Mouse (Mus musculus) embryonic facial prominence, embryonic 15.5 days (tissue): ENCODE data around the gene Plscr4. TPM values are rescaled to one million over a fixed set of nuclear protein-coding genes. Genes with fewer than 3 reads are reported as not detected.

Experiments used
- ATAC-seq: fragments of 200-750 bp; cut with Nextera tagmentation; 2 replicates; pipeline ENCODE4 v1.8.0; 2017; ENCODE audit warnings: low read depth, moderate TSS enrichment; ENCODE audit not compliant: insufficient number of reproducible peaks, low FRiP score, low TSS enrichment
- H3K27ac ChIP-seq: fragments of 300-500 bp; sonication (generic); replicated peaks from 2 replicates; pipeline ENCODE4 v1.5.1; 2015; ENCODE audit warnings: mild to moderate bottlenecking, inconsistent platforms
- H3K27me3 ChIP-seq: fragments of 300-500 bp; sonication (generic); 2 replicates; pipeline ENCODE4 v1.6.1; 2015; ENCODE audit warnings: inconsistent platforms
- H3K36me3 ChIP-seq: fragments of 300-500 bp; sonication (generic); 2 replicates; pipeline ENCODE4 v1.6.1; 2015; ENCODE audit warnings: mild to moderate bottlenecking, inconsistent platforms
- H3K4me1 ChIP-seq: fragments of 300-500 bp; sonication (generic); 2 replicates; pipeline ENCODE4 v1.6.1; 2015; ENCODE audit warnings: inconsistent platforms
- H3K4me2 ChIP-seq: fragments of 300-500 bp; sonication (generic); replicated peaks from 2 replicates; pipeline ENCODE4 v1.6.1; 2015; ENCODE audit warnings: mild to moderate bottlenecking, inconsistent platforms
- H3K4me3 ChIP-seq: fragments of 300-500 bp; sonication (generic); replicated peaks from 2 replicates; pipeline ENCODE4 v1.5.1; 2015; ENCODE audit warnings: mild to moderate bottlenecking, inconsistent platforms
- H3K9ac ChIP-seq: fragments of 300-500 bp; sonication (generic); 2 replicates; pipeline ENCODE4 v1.6.1; 2015; ENCODE audit warnings: inconsistent platforms
- H3K9me3 ChIP-seq: fragments of 300-500 bp; sonication (generic); replicated peaks from 2 replicates; pipeline ENCODE4 v1.6.1; 2016; ENCODE audit warnings: inconsistent platforms
- WGBS: fragments of 180-500 bp; shearing (Covaris S2); methylation state at CpG from one replicate; pipeline ENCODE4 v1.1.7; 2015; 5-methylcytosine and 5-hydroxymethylcytosine counted together
- polyA plus RNA-seq: library from polyadenylated mRNA; unstranded; fragments of >200 nt; fragmentation: Nextera tagmentation; extraction: Ambion mirVana; gene quantifications from 2 replicates; pipeline ENCODE4 v1.2.1, GENCODE M21; 2015

The Plscr4 gene
- 6.4 and 7.5 TPM in 2 replicates for polyA plus RNA-seq

DNA sequence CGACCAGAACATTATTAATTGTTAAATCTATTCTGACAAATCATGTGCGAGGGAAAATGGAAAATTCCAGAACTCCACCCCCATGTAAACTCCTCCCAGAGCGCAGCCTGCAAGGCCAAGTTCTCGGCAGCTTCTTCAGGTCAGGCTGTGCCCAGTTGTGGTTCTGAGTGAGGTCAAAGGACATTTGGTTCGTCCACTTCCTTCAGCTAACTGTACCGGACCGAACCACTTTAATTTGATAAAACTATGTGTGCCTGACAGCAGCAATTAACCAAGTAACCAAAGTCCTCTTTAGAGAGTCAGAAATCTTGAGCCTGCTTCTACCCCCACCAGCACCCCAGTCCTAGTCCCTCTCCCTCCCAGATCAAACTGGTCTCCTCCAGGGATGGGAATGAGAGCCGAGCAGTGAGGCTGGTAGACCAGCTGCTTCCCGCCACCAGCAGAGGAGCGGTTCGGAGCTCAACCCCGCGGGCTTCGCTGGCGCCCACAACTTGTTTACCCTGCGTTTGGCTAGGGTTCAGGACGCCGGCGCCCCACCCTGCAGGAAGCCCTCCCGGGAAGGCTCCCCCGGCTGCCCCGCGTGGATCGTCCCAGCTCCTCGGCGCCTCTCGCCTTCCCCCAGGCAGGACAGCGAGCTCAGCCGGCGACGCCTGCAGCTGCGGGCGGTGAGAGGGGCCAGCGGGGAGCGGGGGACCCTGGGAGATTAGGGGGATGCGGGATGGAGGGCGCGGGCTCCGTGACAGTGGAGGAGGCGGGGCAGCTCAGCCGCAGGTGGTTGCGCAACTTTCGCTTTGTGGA, at the start of gene Plscr4:
TSS of gene Plscr4 (plus strand) at position 113 of the 798 bp plus-strand sequence.
- 7% methylated on average over 43 of the region's 43 CpGs for WGBS
- peak; percentile 82 for ATAC-seq
- H3K27ac ChIP-seq: 0 out of 2 replicates have a peak within 1 kb of the TSS, but pooled peaks have one; percentile 31

DNA sequence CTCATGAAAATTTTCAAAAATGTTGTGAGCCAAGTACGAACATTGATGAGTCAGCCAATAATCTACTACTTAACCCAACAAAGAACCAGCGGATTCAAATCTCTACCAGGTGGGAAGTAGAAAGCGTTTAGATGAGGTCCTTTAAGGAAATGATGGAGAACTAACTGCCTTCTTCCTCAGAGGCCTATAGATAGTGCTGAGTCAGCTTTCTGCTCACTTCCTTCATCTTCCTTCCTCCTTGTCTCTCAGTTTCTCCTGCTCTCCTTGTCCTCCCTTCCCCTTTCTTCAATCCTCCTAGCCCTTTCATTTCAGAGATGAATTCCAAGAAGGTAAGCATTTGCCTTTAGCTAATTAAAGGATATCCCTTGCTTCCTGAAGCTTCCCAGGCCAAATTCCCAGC, 46.9 kb upstream of the Plscr4 start:
- ATAC-seq: no peak
- Histone ChIP-seq H3K4me3 (no peak overlapping the region), H3K9ac (no peak overlapping the region), H3K4me1 (0 out of 2 replicates have a peak, but pooled peaks cover 5% of the 10 kb centered on the region), H3K27me3 (no peaks in the 10 kb centered on the region), H3K36me3 (no peaks in the 10 kb centered on the region), H3K9me3 (no peaks in the 10 kb centered on the region), H3K27ac (no peak overlapping the region), H3K4me2 (no peak overlapping the region)
- WGBS: 89% methylated on average over 3 of the region's 3 CpGs

More for the DNA sequence above, at the start of gene Plscr4:
- H3K4me2 ChIP-seq: peak within 1 kb of the TSS; percentile 82
- H3K9me3 ChIP-seq: no peaks in the 10 kb centered on the region
- peak within 1 kb of the TSS; percentile 48 for H3K9ac ChIP-seq
- H3K4me3 ChIP-seq: peak within 1 kb of the TSS; percentile 66
- no peaks in the 10 kb centered on the region for H3K27me3 ChIP-seq
- 0 out of 2 replicates have a peak, but pooled peaks cover 7% of the 10 kb centered on the region for H3K4me1 ChIP-seq
- H3K36me3 ChIP-seq: no peaks in the 10 kb centered on the region

DNA sequence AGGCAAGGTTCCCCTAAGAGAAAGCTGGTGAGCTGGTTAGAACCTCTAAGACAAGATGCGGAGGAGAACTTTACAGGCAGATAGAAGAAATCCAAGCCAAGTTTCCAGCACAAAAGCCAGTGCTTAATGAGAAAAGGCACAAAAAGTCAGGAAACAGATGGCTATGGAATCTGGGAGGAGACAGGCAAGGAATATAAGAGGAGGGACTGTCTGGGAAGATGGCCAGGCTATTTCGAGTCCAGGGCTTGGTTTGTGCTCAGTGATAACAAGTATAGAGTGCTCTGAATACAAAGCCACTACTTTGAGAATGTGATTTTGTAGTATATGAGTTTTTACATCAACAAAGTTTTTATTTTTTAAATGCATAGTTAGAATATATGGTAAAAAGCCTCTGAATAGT, 45.1 kb upstream of the Plscr4 start:
- 47% methylated on average over 2 of the region's 2 CpGs for WGBS
- Histone ChIP-seq H3K27ac (0 out of 2 replicates have a peak overlapping the region, but pooled peaks have one; percentile 2), H3K36me3 (no peaks in the 10 kb centered on the region), H3K4me2 (no peak overlapping the region), H3K27me3 (no peaks in the 10 kb centered on the region), H3K9ac (no peak overlapping the region), H3K4me1 (0 out of 2 replicates have a peak, but pooled peaks cover 5% of the 10 kb centered on the region), H3K4me3 (no peak overlapping the region), H3K9me3 (no peaks in the 10 kb centered on the region)
- ATAC-seq: no peak

DNA sequence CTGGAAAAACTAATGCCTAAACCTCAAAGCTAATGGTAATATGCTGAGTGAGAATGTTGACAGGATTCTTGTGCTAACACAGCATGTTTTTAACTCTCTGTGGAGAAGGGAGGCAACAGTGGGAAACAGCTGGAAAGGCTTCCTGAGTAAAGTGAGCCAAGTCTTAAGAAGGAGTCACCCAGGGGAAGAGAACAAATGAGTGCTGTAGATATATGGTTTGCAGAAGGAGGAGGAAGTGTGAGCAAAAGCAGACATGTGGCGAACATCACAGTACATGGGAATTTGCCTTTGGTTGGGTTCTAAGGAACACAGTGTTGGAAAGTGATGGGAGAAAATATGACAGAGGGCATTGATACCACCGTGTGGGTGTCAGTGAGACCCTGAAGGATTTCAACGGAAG, 43.5 kb upstream of the Plscr4 start:
- WGBS: 58% methylated on average over 3 of the region's 3 CpGs
- no peaks in the 10 kb centered on the region for H3K27me3 ChIP-seq
- no peak overlapping the region for H3K4me3 ChIP-seq
- no peak overlapping the region for H3K27ac ChIP-seq
- H3K9me3 ChIP-seq: no peaks in the 10 kb centered on the region
- no peak overlapping the region for H3K4me2 ChIP-seq
- ATAC-seq: peak; percentile 15; the same call in 1 of the 2 replicates
- H3K9ac ChIP-seq: no peak overlapping the region
- 0 out of 2 replicates have a peak, but pooled peaks cover 5% of the 10 kb centered on the region for H3K4me1 ChIP-seq
- H3K36me3 ChIP-seq: no peaks in the 10 kb centered on the region

- H3K9ac ChIP-seq: no peak overlapping the region
- no peaks in the 10 kb centered on the region for H3K36me3 ChIP-seq
- no peak overlapping the region for H3K4me3 ChIP-seq
- no peaks in the 10 kb centered on the region for H3K27me3 ChIP-seq
- no peaks in the 10 kb centered on the region for H3K4me1 ChIP-seq
- no peaks in the 10 kb centered on the region for H3K9me3 ChIP-seq
- H3K27ac ChIP-seq: no peak overlapping the region
- H3K4me2 ChIP-seq: no peak overlapping the region
- ATAC-seq: no peak
Observed at GRCm38 (mm10) chr9:92437781-92438180, 19.4 kb upstream of the Plscr4 start.

DNA sequence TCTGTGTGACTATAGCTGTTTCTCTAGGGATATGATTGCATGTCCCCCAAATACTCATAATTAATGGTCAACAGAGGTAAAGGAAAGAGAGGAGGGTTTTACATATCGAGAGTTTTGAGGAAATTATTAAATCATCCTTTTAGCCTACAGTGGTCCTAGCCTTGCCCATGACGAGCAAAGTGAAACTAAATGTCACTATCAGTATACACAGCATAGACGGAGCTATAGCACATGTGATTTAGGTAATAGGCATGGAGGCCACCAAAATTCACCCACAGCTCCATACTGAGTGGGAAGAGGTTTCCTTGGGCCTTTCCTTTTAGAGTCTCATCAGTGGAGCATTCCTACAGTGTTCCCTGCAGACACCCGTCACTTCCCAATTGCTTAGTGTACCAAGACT, 15.7 kb upstream of the Plscr4 start:
- Histone ChIP-seq H3K36me3 (no peaks in the 10 kb centered on the region), H3K4me1 (no peaks in the 10 kb centered on the region), H3K4me2 (no peak overlapping the region), H3K9me3 (no peaks in the 10 kb centered on the region), H3K27ac (no peak overlapping the region), H3K9ac (no peak overlapping the region), H3K27me3 (no peaks in the 10 kb centered on the region), H3K4me3 (no peak overlapping the region)
- no peak for ATAC-seq
- WGBS: 76% methylated on average over 4 of the region's 4 CpGs

- H3K4me3 ChIP-seq: no peak overlapping the region
- H3K4me2 ChIP-seq: no peak overlapping the region
- no peaks in the 10 kb centered on the region for H3K4me1 ChIP-seq
- no peak for ATAC-seq
- no peaks in the 10 kb centered on the region for H3K36me3 ChIP-seq
- no peaks in the 10 kb centered on the region for H3K27me3 ChIP-seq
- H3K9me3 ChIP-seq: no peaks in the 10 kb centered on the region
- no peak overlapping the region for H3K27ac ChIP-seq
- H3K9ac ChIP-seq: no peak overlapping the region
Observed at GRCm38 (mm10) chr9:92444536-92444935, 12.6 kb upstream of the Plscr4 start.

DNA sequence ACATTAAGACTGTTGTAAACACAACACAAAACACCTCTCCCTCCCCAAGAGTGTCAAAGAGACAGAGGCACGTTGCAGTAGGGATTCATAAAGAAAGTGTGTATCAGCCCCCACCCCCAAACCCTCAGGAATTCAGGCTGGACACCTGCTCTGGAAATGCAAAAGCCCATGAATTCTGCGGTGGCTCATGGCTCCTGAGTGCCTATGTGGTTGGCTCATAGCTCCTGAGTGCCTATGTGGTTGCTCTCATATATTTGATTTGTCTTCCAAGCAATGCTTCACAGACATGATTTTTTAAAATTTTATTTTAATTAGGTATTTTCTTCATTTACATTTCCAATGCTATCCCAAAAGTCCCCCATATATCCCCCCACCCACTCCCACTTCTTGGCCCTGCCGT, 568 bp upstream of the Plscr4 start:
- Histone ChIP-seq H3K27me3 (no peaks in the 10 kb centered on the region), H3K4me1 (0 out of 2 replicates have a peak, but pooled peaks cover 7% of the 10 kb centered on the region), H3K9ac (no peak overlapping the region), H3K27ac (no peak overlapping the region), H3K36me3 (no peaks in the 10 kb centered on the region), H3K9me3 (no peaks in the 10 kb centered on the region), H3K4me2 (no peak overlapping the region), H3K4me3 (no peak overlapping the region)
- no peak for ATAC-seq
- WGBS: 80% methylated on average over 3 of the region's 3 CpGs

- peak; percentile 54; the same call in 1 of the 2 replicates for ATAC-seq
- 2% methylated on average over 5 of the region's 5 CpGs for WGBS
- no peaks in the 10 kb centered on the region for H3K36me3 ChIP-seq
- no peaks in the 10 kb centered on the region for H3K9me3 ChIP-seq
- peak overlapping the region; percentile 82 for H3K4me2 ChIP-seq
- H3K4me3 ChIP-seq: peak overlapping the region; percentile 66
- H3K9ac ChIP-seq: peak overlapping the region; percentile 48
- H3K27ac ChIP-seq: 0 out of 2 replicates have a peak overlapping the region, but pooled peaks have one; percentile 31
- no peaks in the 10 kb centered on the region for H3K27me3 ChIP-seq
- H3K4me1 ChIP-seq: 0 out of 2 replicates have a peak, but pooled peaks cover 7% of the 10 kb centered on the region
Observed at GRCm38 (mm10) chr9:92458059-92458402, 858 bp downstream of the Plscr4 start.

- no peak for ATAC-seq
- Histone ChIP-seq H3K4me3 (peak overlapping the region; percentile 66), H3K9ac (no peak overlapping the region)
Observed at GRCm38 (mm10) chr9:92458418-92458817, 1.2 kb downstream of the Plscr4 start.

GRCm38 (mm10) chr9:92467724-92468123, 10.6 kb downstream of the Plscr4 start:
- H3K9me3 ChIP-seq: no peaks in the 10 kb centered on the region
- H3K4me1 ChIP-seq: no peaks in the 10 kb centered on the region
- H3K27ac ChIP-seq: no peak overlapping the region
- no peaks in the 10 kb centered on the region for H3K36me3 ChIP-seq
- H3K4me2 ChIP-seq: no peak overlapping the region
- H3K9ac ChIP-seq: no peak overlapping the region
- H3K4me3 ChIP-seq: no peak overlapping the region
- no peaks in the 10 kb centered on the region for H3K27me3 ChIP-seq
- WGBS: 40% methylated on average over 4 of the region's 4 CpGs
- ATAC-seq: no peak

More at GRCm38 (mm10) chr9:92458418-92458817, 1.2 kb downstream of the Plscr4 start:
- Histone ChIP-seq H3K4me2 (peak overlapping the region; percentile 82), H3K27me3 (no peaks in the 10 kb centered on the region), H3K9me3 (no peaks in the 10 kb centered on the region), H3K4me1 (0 out of 2 replicates have a peak, but pooled peaks cover 7% of the 10 kb centered on the region), H3K36me3 (no peaks in the 10 kb centered on the region), H3K27ac (no peak overlapping the region)
- WGBS: 91% methylated on average over 2 of the region's 2 CpGs
